Mouse (Mus musculus) NIH3T3 (cell line): ENCODE measurements at regions not wholly inside any gene's neighbourhood (a gene's known extent, or its start where the extent isn't known, plus 50 kb on each side); places are given as distances from the start of the nearest gene placed in this dataset.
"Not testable (repeated sequence)": the region's sequence is repeated elsewhere in the genome, so short reads cannot be mapped to it uniquely, and the experiment has no call there.

Experiments
- DNase-seq: peaks from one replicate; pipeline ENCODE4 v3.0.0-alpha.2; 2012; ENCODE audit warnings: low read depth

- DNase-seq = peak; percentile 69
These were observed 72.8 kb upstream of the Ugt8a start for GRCm38 (mm10) chr3:126011269-126011668.

- no peak for DNase-seq
These were observed 77.7 kb upstream of the Ugt8a start for GRCm38 (mm10) chr3:126016166-126016565.

- DNase-seq = peak; percentile 30
These were observed 105.9 kb upstream of the Ugt8a start for GRCm38 (mm10) chr3:126044327-126044726.

GRCm38 (mm10) chr3:126044861-126045260 lies 106.4 kb upstream of the Ugt8a start:
- DNase-seq = peak; percentile 30

- DNase-seq = peak; percentile 78
These were observed 107.8 kb upstream of the Ugt8a start for GRCm38 (mm10) chr3:126045992-126046786.

DNA sequence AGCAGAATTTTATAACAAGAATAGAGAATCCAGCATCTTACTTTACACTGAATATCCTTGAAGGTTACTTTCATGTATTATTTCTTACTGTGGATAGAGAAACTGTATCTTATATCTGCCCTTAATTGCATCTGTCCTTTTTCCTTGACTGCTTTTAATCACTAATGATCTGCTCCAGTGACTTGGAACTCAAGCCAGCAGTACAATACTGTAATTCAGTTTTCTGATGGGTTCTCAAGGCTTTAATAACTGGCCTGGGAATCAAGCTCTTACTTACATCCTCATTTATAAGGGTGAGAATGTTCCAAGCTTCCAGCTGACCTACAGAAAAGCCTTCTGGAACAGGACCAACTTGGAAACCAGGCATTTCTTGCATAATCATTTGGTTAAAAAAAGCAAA lies 120.2 kb upstream of the Ugt8a start:
- peak; percentile 15 for DNase-seq

DNA sequence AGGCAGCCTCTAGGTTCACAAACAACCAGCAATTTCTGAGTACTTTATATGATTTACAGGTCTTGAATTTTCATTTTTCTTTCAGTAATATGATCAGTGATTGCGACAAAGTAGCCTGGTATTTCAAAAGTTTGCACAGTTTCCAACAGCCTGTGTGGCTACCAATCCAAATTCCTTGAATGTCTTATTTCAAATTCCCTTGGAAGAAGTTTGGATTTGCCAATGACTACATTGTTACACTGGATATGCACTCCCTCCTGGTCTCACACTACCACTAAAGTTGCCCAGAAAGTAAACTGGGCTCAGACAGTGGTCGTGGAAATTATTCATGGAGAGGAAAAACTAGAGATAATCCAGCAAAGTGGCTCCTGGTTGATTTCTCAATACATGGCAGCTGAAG lies 166.7 kb upstream of the Ugt8a start:
- DNase-seq = peak; percentile 36

DNA sequence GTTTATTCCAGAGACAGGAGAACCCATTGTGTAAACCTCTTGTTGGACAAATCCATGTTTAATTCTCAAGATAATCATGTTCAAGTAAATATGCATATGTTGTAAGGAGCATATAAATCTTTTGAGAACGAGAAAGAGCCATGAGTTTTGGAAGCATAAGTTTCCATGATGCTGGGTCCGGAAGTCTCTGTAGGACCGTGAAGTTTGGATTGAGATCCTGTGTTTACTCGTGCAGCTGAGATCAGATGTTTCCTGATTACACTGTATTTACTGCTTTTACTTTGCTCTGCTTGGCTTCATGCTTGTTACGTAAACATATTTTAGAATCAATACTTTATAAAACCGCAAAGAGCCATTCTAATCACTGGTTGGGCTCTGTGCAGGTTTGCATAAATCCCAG lies 171.0 kb upstream of the Ugt8a start:
- DNase-seq = no peak

- DNase-seq = no peak
These were observed 179.4 kb upstream of the Ugt8a start for GRCm38 (mm10) chr3:126117849-126118248.

DNA sequence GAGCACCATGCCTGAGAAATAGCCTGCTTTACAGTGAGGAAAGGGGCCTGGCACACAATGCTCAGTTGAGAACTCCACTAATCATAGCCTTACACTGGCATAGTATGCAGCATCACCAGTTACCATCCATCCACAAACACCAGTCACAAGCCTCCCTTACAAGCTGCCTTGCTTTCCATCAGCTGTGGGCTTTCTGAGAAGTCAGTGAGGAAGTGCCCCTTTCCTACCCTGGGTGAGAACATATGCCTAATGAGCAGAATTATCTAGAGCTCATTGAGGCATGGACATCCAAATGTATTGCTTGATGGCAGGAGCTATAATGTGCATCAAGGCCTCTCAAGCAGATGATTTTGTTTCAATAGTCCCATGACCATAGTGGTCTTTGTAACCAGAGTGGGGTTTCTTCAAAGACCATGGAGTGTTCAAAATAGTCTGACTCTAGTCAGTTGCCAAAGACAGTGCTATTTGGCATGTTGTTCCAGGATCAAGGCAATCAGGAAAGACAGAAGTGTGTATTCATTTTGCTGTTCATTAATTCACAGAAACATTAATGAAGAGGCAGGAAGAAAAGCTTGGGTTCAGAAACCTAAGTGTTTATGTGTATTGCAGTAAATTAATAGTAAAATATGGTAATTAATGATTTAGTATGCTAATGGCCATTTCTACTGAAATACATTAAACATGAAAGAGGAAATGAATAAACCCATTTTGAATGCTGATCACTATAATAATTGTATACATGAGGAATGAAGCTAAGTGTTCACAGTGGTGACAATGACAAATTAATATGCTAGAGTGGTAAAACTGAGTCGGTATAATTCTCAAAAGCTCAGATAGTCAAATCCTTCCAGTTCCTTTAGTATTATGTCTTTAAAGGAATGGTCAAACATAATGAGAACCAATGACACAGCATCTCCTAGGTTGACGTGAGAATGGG lies 184.2 kb upstream of the Ugt8a start:
- no peak for DNase-seq

DNA sequence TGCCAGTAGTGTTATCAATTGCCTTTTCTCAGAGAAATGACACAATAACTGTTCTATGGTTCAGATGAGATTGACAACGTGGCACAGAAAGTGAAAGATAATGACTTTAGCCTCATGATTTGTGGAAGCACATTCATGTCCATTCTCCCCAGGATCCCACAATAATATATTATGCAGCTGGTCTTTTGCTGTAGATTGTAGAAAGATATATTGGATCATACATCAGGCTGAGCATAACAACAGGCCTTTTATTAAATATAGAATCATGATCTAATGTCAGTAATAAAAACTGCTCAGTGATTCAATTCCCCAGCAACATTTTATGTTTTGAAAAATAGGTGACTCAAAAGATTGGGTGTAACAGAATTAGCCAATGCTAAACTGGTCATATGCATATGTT lies 196.9 kb upstream of the Arsj start:
- DNase-seq = no peak

DNA sequence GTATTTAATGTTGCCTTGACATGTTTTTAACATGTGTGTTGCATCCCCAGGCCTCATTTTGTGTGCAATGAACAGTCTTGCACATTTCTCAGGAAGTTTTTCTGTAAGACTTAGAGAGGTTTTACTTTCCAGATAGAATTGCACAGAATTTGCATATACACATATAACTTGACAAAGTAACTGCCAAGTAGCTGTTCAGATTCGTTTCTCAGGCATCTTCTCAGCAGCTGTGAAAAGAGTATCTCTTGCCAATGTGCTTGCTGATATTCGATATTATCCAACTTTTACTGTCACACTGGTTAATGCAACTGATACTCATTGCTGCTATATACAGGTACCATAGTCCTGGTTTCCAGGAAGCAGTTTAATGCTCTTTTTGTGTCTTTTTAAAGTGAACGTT lies 154.5 kb upstream of the Arsj start:
- no peak for DNase-seq

DNA sequence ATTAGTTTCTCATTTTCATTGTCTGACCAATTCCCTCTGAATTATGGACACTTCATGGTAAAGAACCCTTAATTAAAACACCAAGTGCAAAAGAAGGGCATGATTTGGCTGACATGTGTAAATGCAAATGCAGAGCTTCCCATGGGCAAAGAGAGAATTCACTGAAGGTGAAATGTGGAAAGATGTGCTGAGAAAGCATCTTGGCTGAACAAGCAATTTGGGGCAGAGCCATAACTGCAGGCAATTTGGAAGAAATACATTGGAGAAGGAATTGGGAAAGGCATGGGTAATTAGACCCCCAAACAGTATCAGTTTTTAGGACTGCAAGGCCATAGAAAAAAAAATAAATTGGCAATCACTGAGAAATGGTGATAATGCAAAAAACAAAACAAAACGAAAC lies 153.3 kb upstream of the Arsj start:
- DNase-seq = no peak

- no peak for DNase-seq
These were observed 135.9 kb upstream of the Arsj start for GRCm38 (mm10) chr3:126227575-126227974.

- DNase-seq = no peak
These were observed 117.7 kb upstream of the Arsj start for GRCm38 (mm10) chr3:126245834-126246233.

- DNase-seq = peak; percentile 10
These were observed 102.2 kb upstream of the Arsj start for GRCm38 (mm10) chr3:126261270-126261669.

DNA sequence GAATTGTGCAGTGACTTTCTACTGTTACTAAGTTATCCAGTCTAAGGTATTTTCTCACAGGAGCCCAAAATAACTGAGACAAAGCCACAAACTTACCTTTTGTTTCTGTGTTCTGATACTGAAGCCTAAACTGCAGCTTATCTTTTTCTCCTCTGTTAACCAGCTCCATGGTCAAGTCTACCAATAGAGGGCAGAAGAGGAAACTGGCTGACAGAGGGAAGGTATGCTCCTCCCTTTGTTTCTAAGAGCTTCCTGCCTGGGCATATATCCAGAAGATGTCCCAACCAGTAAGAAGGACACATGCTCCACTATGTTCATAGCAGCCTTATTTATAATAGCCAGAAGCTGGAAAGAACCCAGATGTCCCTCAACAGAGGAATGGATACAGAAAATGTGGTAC lies 91.5 kb upstream of the Arsj start:
- not testable (repeated sequence) for DNase-seq

DNA sequence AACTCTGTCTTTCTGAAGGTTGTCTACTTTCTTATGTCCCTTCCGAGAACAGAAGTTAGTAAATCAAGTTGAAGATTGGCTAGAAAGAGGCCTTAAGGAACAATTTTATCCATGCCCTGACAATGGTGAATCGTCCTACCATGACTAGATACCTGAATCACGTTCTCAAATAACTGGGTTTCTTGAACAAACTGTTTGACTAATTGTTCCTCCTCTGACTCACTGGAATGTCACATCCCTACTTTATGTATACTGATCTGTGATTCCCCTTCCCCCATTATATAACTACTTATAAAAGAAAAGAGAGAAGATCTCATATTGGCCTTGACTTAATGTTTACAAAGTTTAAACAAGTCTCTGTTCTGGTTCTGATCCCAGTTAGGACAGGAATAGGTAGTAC lies 89.9 kb upstream of the Arsj start:
- no peak for DNase-seq

GRCm38 (mm10) chr3:126276008-126276700 lies 87.3 kb upstream of the Arsj start:
- peak; percentile 73 for DNase-seq

GRCm38 (mm10) chr3:126284294-126285090 lies 79.0 kb upstream of the Arsj start:
- DNase-seq = no peak

DNA sequence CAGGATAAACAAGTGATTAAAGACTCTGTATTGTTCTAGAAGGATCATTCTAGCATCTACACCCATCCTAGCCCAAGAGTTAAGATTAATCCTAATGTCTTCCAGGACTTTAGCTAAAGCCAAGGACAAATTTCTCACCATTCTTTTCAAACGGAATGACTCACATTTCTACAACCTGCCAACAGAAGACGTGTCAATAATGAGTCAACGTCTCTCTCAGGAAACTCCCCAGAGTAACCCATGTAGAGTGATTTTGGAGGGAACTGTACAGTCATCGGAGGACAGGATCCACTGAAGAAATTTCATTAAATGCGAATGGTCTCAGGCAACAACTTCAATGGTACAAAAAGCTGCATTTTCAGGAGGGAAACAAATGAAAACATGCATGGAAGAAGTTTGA lies 71.2 kb upstream of the Arsj start:
- peak; percentile 83 for DNase-seq

DNA sequence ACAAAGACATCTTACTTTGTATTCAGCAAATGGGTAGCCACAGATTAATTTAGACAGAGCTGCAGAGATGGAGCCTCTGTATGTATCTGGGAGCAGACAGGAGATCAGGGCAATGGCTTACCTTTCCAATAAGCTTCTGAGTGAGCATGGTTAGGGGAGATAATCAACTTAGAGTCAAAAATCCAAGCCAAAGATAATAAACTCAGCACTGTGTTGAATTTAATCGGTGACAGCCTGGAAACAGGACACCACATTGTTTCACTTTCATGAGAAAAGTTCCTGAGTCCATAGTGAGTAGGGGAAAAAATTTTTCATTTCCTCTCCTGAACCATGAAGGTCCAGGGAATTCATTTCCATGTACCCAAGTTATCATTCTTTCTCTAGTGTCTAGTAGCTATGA lies 70.7 kb upstream of the Arsj start:
- no peak for DNase-seq
